Mouse (Mus musculus) testis, adult 2 months (tissue): ENCODE results near the gene Gab1.

Experiments
- CTCF ChIP-seq: fragments of 200-500 bp; IDR thresholded peaks from 2 replicates; pipeline ENCODE4 v1.5.1; 2012; ENCODE audit warnings: low read depth, mild to moderate bottlenecking, inconsistent platforms, low read length, moderate library complexity; ENCODE audit not compliant: control insufficient read depth, insufficient read depth, insufficient replicate concordance
- POLR2A ChIP-seq: fragments of 200-500 bp; IDR thresholded peaks from 2 replicates; pipeline ENCODE4 v1.6.1; 2012; ENCODE audit warnings: low read depth, mild to moderate bottlenecking, inconsistent platforms, low read length, moderate library complexity; ENCODE audit not compliant: control insufficient read depth

- no peak for TF ChIP-seq CTCF
- TF ChIP-seq POLR2A, result no peak
These were observed 61.3 kb downstream of the Gab1 start for GRCm38 (mm10) chr8:80818978-80819377.
